Mouse (Mus musculus): Measurements from ENCODE around the gene Pola2.

Gene Pola2

DNA sequence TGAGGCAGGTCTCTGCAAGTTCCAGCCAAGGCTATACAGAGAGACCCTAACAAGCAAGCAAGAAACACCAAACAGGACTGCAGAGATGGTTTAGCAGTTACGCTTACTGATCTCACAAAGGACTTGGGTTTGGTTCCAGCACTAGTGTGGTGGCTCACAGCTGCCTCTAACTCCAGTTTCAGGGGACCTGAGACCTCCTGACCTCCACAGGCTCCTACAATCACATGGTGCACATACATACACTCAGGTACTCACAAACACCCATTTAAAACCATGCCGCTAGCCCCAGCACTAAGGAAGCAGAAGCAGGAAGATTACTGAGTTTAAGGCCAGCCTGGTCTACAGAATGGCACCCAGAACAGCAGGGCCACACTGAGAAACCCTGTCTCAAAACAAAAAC lies 802 bp upstream of the Pola2 start:
- DNase-seq, result no peak

DNA sequence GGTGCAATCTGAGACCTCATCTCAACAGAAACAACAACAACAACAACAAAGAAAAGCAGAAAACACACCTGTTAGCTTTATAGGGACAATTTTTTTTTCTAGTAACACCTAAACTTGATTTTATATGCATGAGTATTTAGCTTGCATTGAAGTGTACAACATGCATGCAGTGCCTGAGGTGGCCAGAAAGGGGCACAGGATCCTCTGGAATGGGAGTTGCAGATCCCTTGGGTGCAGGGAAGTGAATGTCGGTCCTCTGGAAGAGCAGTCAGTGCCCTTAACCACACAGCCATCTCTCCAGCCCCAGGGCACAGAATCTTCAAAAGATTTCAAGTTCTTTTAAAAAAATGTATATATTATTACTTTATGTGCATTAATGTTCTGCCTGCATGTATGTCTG lies 1.4 kb downstream of the Pola2 start:
- no peak for DNase-seq

DNA sequence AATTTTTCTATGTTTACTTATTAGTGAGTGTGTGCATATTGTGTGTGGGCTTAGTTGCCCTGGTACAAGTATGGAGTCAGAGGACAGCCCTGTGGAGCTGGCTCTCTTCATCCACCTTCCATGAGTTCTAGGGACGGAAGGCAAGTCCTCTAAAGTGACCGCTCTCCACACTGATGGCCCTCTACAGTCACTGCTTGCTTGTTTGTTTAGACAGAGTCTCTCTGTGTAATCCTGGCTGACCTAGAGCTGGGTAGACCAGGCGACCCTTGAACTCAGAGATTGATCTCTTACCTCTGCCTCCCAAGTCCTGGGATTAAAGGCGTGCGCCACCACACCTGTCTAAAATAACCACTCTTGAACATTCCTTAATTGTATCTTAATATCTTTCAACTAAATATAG lies 6.6 kb downstream of the Pola2 start:
- no peak for DNase-seq

DNA sequence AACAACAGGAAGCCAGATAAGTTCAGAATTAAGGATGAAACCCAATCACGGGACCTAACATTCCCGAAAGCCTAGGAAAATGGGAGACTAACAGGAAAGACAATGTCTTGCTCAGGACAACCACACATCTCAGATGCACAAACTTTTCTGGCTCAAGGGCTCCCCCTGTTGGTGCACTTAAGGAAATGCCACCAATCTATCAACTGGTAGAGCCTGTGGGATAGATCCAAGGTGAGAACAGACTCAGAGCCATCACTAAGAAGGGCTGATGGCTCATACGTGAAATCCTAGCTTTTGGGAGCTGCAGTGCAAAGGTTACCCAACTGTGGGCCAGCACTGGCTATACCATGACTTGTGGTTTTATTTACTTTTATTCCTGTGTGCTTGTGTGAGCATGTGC lies 7.3 kb downstream of the Pola2 start:
- DNase-seq, result peak; percentile 90

DNA sequence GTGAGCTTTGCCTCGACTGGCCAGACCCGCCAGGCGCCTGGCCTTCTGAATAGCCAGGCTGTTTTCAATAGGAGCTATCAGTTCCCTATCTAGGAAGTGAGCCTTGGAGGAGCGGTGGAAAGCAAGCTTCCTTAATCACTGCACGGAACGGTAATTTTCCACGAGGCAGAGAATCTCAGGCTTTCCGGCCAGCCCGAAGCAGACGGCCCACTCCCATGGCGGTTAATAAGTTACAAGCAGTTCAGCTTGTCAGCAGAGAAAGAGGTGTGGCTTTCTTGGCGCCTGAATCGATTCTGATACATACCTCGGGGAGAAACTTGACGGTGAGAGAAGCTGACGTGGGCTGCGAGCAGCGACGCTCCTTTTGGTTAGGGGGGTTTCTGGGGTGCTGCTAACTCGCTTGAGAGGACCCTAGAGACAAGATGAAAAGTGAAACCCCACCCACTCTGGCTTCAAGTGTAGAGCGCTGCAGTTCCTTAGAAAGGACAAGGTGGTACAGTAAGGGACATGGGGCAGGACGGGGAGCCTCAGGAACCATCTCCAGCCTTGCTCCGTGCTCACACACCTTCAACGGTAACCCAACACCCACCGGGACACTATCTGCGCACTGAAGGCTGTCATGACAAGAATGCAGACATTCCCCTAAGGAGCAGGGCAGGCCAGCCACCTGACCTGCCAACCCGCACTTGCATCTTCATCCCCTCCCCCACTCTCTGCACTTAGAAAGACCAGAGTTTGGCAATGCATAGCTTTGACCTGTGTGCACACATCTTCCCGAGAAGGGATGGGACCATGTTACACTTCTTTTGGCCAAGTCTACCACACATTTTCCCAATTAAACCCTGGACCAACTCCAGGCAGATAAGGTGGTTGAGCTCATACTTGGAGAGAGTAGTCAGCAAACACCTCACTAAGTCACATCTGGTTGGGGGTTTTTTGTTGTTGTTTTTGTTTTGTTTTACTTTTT lies 8.0 kb downstream of the Pola2 start:
- peak; percentile 39 for DNase-seq

DNA sequence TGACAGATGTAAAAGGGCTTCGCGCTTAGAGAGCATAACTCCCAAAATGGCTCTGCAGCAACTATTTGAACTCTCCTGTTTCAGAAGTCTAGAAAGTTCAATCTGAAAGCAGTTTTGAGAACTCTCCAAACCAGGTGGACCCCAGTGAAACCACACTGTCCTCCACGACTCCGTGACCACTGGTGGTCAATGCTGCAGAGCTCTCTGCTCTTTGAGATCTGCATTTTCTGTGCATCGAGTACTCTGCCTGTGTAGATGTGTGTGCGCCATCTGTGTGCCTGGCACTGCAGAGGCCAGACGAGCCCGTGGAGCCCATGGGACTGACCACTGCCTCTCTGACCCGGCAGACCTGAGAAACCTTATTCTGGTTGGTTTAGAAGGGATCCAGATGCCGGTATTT lies 9.1 kb downstream of the Pola2 start:
- DNase-seq, result no peak

DNA sequence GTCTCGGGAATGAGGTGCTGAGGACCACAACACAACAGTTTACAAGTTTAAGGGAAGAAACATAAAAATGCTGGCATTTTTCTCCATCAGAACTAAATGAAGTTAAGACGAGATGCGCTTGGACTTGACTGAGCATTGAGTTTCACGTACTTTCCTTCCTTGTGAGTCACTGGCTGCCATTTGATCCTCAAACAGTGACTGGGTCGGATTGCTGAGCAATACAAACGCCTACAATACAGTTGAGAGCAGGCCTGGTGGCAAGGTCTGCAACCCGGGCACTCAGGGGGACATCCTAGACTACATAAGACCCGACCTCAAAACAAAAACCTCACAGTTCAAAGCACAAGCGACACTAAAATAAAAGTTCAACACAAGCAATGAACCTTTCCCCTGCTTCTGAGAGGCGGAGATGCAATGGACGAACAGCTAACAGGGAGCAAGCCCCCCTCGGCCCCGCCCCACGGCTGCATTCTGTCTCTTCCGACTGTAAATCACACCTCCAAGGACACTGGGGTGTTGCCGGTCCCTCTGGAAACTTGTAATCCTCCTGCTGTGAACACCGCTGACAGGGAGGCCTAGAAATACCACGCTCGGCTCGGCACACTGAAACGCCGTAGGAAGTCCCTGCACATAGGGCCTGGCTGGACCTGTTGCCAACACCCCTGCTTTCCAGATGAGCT lies 9.8 kb downstream of the Pola2 start:
- no peak for DNase-seq

DNA sequence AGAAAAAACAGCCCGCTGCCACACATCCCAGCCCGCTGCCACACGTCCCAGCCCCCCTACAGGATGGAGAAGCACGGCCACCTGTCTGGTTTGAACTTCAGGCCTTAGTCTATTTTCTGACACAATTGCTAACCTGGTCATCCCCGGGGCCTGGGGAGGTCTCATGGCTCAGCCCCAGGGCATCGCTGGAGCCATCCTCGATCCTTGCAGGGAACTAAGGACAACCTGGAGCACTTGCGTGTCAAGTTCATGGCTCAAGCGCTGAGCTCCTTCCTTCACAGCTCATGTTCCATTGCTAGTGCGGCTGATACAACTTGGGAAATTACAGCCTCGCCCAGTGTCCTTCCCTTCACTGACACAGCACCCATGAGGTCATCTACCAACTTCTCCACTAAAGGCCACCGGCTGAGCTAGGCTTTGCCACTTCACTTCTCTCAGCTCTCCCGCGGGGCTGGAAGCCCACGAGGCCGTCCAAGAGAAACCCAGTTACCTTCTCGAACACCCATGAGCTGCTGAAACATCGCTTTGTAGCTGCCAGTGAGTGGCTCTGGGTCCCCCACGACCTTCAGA lies 10.7 kb downstream of the Pola2 start:
- DNase-seq, result no peak

DNA sequence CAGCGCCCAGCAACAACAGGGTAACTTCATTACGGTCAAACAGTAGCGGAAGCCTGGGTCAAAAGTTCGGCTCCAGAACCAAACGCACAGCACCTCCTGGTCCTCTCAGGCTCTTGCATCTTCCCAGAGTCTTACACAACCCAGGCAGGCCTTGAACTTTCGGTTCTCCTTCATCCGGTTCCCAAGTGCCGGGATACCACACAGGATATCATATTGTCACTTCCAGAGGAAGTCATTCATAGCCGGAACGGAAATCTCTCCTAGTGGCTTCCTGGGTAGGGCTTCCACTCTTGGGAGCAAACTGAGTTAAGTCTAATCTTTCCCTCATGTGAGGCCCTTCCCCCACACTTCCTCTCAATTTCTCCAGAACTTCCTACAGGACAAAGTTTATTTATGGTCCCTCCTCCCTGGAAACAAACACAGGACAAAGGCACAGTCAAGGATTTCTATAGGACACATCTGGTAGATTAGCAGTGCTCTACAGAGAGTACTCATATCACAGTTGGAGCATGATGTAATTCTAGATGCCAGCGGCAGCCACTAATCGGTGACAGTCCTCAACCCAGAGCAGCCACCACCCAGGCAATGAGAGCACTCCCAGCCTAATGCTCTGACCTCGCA lies 11.8 kb downstream of the Pola2 start:
- DNase-seq, result peak; percentile 87

DNA sequence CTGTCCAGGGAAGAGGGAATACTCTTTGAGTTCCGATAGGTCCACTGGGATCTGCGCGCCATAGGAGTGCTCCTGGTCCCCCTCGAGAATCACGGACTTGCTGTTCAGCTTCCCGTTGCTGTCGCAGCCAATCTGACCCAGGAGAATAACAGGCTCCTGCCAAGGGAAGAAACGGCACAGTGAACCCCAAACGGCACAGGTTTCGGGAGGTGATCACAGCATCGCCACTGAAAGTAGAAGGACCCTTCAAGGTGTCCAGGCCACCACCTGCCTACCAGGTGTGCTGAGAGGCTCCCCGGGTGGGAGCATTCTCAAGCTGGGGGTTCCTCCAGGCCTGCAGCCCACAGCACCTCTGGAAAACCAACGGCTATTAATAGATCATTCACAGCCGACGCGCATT lies 12.4 kb downstream of the Pola2 start:
- no peak for DNase-seq

DNA sequence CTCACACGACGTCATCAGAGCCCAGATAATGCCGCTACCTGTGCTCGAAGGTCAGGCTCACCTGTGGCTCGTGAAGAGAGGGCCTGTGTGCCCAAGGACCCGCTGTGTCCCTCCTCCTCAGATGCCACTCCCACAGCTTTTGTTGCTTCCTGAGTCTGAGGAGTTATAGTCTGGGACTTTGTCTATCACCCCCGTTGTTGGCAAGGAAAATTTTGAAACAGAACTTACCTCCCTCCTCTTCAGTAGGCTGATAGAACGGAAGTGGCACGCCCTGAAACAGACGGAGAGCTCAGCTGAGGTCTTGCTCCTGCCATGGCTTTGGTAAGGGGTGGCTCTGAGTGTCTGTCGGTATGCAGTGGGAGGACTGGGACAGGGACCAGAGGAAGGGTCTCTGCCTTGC lies 13.8 kb downstream of the Pola2 start:
- no peak for DNase-seq

DNA sequence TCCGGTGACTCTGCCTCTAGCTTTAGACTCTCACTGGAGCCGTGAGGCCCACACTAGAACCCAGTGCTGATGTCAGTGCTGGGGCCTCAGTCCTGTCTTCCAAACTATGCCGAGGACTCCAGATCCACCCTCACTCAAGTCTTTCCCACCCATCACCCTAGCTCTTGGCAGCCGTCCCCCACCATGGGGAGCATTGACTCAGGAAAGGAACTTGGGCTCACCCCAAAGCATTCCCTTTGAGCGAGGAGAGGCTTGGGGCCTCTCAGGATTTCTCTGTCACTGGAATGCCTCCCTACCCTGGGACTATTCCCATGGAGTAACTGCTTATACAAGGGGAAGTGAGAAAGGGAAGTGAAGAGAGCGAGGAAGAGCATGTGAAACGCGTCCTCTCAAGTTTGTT lies 18.1 kb downstream of the Pola2 start:
- peak; percentile 72 for DNase-seq

DNA sequence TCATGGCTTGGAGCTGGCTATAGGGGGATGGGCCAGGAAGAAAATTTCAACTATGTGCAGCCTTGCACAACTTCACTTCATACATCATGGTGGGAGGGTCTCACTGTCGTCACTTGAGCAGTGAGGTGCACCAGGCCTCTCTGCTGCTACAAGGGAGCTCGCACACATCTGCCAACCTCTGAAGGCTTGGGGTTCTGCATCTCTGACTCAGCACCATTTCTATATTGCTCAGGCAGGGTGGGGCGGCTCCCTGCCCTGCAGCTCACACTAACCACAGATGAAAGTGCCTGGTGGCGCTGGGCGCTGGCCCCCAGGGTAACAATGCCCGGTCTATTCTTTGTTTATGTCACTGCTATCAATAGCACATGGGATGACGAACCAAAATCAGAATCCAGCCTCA lies 19.0 kb downstream of the Pola2 start:
- peak; percentile 81 for DNase-seq

DNA sequence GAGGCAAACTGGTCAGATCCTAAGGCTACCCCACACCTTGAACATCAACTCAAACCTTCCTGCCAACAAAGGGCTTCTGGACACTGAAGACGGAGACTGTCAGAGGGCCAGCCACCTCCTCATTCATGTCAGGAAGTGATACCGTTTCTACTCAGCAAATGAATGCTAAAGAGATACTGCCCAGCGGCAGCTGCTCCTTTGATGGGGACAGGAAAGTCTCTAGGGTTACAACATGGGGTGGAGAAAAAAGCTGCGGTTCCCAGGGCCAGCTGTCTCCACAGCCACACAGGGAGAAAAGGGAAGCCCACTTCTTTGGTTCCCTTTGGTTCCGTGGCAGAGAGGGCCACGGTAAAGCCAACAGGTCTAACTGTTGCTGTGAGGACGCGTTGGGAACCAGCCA lies 19.9 kb downstream of the Pola2 start:
- DNase-seq, result no peak

DNA sequence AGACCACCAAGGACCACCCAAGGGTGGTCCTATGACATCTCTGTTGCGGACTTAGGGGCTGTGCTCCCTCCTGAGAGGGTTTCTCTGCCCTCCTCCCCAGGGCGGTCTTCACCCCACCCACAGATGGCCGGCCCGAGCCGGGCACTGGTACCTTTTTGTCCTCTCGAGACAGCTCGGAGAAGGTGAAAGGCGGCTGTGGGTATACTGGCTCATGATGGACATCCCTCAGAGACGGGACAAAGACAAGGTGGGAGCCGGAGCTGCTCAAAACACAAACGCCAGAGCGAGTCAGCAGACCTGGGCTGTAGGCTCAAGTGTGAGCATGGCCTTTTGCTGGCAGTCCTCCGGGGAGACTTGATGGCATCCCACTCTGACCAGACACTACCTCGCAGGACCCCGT lies 20.6 kb downstream of the Pola2 start:
- DNase-seq, result no peak

DNA sequence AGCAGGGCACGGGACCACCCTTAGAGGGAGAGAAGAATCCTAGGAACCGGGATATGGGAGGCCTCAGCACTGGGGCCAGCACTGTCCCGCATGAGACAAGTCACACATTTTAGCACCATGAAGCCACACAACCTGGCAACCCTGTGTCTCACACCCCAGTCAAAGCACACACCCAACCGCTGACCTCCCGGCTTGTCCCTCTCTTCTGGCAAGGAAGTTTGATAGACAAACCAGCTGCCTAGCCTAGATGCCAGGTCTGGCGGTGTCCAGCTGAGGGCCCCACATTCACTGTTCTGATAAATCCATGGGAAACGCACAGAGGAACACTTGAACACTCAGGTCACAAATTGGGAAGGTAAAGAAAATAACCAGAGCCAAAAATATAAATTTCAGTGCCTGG lies 21.4 kb downstream of the Pola2 start:
- no peak for DNase-seq

DNA sequence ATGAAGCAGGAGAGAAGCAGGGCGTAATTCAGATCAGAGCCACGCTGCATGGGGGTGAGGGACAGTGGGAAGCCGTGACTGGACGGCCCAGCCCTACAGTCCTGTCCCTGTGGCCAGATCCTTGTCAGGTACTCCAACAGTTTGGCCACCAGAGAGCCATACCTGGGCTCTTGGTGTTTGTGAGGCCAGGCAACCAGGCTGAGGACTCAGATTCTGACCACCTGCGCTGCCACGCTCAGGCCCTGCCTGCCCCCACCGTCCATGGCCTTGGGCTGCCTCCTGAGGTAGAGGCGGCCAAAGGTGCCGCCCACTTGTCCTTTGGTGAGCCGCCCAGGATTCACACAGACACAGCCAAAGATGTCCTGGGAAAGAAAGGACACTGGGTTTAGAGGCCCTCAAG lies 23.3 kb downstream of the Pola2 start:
- no peak for DNase-seq

DNA sequence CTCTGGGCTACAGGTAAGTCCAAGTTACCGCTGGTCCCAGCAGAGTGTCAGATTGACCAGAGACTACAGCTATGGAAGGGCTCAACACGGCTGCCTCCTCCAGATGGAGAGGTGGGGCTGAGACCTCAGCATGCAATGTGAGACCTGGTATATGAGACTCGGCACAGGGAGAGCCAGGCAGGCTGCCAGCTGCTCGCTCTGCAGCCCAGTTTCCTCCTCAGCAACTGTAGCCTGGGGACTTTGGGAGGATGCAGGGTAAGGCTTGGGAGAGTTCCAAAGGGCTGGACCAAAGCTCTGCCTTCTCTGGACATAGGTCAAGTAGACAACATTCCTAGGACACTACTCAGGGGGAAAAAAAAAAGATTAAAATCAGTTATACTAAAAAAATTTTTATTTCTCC lies 23.8 kb downstream of the Pola2 start:
- DNase-seq, result peak; percentile 85

DNA sequence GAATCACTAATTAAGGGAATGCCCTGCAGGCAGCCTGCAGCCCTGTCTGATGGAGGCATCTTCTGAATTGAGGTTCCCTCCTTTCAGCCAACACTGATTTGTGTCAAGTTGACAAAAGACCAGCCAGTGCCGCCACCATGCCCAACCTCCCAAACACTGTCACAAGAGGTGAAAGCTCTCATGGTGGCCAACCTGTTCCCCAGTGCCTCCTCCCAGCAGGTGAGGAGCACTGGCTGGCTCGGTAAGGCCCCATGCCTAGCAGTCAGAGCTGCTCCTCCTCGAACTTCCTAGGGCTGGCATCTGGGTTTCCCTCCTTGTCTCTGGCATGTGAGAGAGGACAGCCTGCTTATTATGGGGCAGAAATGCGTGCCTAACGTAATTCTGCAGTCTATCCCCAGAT lies 24.3 kb downstream of the Pola2 start:
- DNase-seq, result no peak

DNA sequence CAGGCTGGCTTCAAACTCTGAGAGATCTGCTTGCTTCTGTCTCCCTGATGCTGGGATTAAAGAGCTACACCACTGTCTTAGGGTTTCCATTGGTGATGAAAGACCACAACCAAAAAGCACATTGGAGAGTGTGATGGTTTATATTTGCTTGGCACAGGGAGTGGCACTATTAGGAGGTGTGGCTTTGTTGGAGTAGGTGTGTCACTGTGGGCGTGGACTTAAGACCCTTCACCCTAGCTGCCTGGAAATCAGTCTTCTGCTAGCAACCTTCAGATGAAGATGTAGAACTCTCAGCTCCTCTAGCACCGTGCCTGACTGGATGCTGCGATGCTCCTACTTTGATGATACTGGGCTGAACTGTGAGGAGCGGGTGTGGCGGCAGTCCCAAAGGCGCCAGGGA lies 25.5 kb downstream of the Pola2 start:
- no peak for DNase-seq

DNA sequence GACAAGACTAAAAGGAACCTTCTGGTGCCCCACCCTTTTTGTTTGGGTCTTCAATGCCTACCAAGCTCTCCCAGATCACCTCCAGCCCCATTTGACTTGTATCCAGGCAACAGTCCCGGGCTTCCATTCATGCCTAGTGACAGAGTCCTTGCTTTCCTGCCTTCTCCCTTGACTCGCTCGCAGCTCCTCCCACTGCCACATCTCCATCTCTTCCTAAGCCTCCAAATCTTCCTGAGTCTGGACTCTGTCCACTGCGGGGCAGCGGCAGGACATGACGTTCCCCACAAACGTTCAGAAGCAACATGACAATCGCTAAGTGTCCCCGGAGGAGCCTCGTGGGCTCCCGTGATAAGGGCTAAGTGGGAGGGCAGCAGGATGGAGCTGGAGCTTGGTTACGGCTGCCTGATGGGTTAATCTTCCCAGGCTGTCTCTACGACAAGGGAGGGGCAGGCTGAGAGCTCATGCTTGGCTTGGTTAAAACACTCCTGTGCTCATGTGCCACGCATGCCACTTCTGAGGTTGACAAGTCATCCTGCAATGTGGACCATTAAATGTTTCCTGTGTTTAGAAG lies 26.1 kb downstream of the Pola2 start:
- peak; percentile 62 for DNase-seq

DNA sequence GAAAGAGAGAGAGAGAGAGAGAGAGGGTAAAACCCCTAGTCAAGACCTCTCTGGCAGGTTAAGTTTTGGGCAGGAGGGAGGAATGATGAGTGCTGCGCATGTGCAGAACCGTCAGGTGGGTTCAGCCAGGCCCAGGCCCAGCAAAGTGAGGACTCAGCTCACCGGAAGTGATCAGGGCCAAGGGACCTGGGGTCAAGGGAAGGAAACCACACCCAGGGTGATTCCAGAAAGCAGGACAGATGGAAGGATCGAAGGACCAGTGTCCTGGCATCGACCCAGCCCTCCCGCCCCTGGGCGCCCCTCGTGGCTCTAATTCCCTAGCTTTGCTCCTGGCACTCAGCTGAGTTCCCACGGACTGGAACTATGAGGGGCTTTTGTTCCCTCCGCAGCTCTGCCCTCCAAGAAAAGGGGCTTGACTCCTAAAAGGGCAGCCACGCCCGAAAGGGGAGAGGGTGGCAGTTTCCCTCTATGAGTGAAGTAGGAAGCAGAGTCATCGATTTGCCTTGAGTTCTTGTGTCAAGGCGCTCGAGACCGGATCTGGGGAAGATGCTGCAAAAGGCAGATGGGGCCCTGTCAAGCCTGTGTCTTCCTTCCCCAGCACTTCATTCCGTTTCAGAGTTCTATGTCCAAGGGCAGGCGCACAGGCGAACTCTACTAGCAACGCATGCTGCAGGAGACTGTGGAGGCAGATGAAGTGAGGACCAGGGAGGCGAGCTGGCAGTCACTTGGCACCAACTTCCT lies 26.7 kb downstream of the Pola2 start:
- peak; percentile 71 for DNase-seq

DNA sequence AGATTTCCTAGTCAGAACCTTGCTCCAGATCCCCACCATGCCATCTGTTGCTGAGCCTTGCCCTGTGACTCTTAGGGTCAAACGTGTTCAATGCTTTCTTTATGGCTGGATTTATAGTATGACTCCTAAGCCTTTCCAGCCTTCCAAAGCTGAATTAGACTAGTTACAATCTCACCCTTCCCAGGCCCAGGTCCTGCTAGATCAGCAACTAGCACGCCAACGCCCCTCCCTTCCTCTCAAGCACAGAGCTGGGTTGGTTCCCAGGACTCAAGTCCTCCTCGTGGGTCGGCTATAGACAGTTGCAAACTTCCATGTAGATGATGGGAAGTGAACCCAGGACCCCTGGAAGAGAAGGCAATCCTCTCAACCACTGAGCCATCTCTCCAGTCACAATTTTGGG lies 28.3 kb downstream of the Pola2 start:
- peak; percentile 62 for DNase-seq

Measured in lung, postnatal 10 days (tissue).